Mouse (Mus musculus): Measurements from ENCODE around the gene Kcnma1. TPM values are rescaled to one million over a fixed set of nuclear protein-coding genes. Genes with fewer than 3 reads are reported as not detected.
A peak's percentile ranks its signal among the peaks of the same experiment; 100 is the strongest.

Gene Kcnma1
- polyA plus RNA-seq, 1 experiment from 2014 or later = 7.8 TPM

DNA sequence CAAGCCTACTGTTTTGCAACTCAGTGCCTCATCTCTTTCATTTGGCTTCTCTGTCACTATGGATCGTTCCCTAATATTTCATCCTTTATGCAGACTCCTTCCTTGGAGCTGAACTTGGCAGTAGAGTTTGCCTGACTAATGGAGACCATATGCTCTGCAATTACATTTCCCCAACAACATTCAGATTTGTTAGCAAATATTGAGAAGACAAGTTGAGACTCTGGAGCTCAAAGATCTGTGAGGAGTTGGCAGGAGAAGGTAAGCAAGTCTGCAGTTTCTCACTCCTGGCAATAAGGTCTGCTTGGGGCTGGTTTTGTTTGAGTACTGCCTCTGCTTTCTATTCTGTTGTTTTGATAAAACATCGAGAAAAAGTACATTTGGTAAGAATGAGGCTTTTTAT, 723.7 kb downstream of the Kcnma1 start:
- DNase-seq (ENCODE audit: low spot score) (peak; percentile 88), ATAC-seq (ENCODE audit: low read depth) (0 out of 2 replicates have a peak, but pooled peaks have one; percentile 33)
- Histone ChIP-seq H3K4me1 (ENCODE audit: control insufficient read depth, insufficient read depth, low read length) (no peaks in the 10 kb centered on the region), H3K9me3 (ENCODE audit: control insufficient read depth, low read length) (no peaks in the 10 kb centered on the region), H3K9ac (ENCODE audit: low read depth, low read length) (no peak overlapping the region), H3K4me2 (ENCODE audit: low read depth, low read length) (no peak overlapping the region), H3K36me3 (ENCODE audit: control insufficient read depth, insufficient read depth, low read length) (no peaks in the 10 kb centered on the region), H3K4me3 (ENCODE audit: low read depth, low read length) (no peak overlapping the region), H3K27me3 (replicated peaks; ENCODE audit: control insufficient read depth, insufficient read depth, low read length) (no peaks in the 10 kb centered on the region), H3K27ac (replicated peaks; ENCODE audit: low read depth, low read length) (peak overlapping the region; percentile 19; the same call in 1 of the 2 replicates)
- WGBS = 46% methylated on average over 2 of the region's 2 CpGs

DNA sequence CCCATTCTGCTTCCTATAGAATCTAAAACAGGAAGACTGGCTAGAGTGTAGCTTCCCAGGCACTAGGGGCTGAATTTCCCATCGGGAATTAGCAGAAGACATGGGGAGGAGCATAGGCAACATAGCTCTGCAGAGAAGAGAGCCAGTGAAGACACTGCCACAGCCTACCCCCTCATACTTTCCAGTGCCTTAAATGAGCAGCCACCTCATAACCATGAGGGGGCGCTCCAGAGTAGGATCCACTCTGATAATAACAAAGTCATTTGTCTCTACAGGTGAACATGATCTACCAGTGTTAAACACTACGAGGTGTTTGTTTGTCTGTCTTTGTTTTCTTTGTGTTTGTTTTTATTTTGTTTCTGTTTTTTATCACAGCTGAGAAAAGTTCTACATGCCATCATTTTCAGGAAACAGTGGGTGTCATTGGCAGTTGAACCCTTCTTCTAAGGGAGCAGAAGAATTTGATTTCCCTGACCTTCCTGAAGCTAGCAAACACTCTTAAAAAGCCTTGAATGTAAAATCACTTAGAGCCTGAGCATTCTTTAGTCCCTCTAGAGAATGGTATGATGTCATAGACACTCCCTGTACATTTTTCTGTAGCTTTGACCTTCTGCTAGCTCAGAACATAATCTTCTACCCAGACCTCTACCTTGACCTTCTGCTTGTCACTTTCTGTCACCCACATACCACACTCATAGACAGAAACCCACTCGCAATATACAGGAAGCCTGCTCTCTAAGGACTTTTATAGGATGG, 747.6 kb downstream of the Kcnma1 start:
- Histone ChIP-seq H3K9me3 (ENCODE audit: control insufficient read depth, low read length) (no peaks in the 10 kb centered on the region), H3K27me3 (replicated peaks; ENCODE audit: control insufficient read depth, insufficient read depth, low read length) (no peaks in the 10 kb centered on the region), H3K27ac (replicated peaks; ENCODE audit: low read depth, low read length) (no peak overlapping the region), H3K4me3 (ENCODE audit: low read depth, low read length) (no peak overlapping the region), H3K36me3 (ENCODE audit: control insufficient read depth, insufficient read depth, low read length) (no peaks in the 10 kb centered on the region), H3K9ac (ENCODE audit: low read depth, low read length) (no peak overlapping the region), H3K4me2 (ENCODE audit: low read depth, low read length) (no peak overlapping the region), H3K4me1 (ENCODE audit: control insufficient read depth, insufficient read depth, low read length) (no peaks in the 10 kb centered on the region)
- no peak for ATAC-seq (ENCODE audit: low read depth)
- DNase-seq (ENCODE audit: low spot score) = no peak
- WGBS = 38% methylated on average over 4 of the region's 4 CpGs

DNA sequence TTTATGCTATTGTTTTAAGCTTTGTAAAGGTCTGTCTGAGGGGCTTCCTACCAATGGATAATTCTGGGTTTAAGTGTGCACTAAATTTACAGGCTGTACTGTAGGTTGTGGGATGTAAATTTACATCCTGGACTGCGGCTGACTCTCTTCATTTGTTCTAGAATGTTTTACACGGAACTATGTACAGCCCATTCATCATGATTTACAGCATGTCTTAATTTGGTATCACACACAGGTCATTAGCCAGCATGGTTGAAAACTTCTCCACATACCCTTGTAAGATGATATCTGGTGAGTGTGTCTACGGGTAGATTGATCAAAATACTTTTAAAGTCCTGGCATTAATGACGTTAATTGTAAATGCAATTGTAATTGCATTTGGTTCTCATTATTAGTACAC, 761.1 kb downstream of the Kcnma1 start:
- whole genome bisulfite sequencing = 66% methylated on average over 4 of the region's 4 CpGs
- Histone ChIP-seq H3K27me3 (replicated peaks; ENCODE audit: control insufficient read depth, insufficient read depth, low read length) (no peaks in the 10 kb centered on the region), H3K9ac (ENCODE audit: low read depth, low read length) (no peak overlapping the region), H3K4me1 (ENCODE audit: control insufficient read depth, insufficient read depth, low read length) (no peaks in the 10 kb centered on the region), H3K36me3 (ENCODE audit: control insufficient read depth, insufficient read depth, low read length) (no peaks in the 10 kb centered on the region), H3K4me3 (ENCODE audit: low read depth, low read length) (no peak overlapping the region), H3K4me2 (ENCODE audit: low read depth, low read length) (no peak overlapping the region), H3K27ac (replicated peaks; ENCODE audit: low read depth, low read length) (no peak overlapping the region), H3K9me3 (ENCODE audit: control insufficient read depth, low read length) (no peaks in the 10 kb centered on the region)
- ATAC-seq (ENCODE audit: low read depth) (no peak), DNase-seq (ENCODE audit: low spot score) (no peak)

DNA sequence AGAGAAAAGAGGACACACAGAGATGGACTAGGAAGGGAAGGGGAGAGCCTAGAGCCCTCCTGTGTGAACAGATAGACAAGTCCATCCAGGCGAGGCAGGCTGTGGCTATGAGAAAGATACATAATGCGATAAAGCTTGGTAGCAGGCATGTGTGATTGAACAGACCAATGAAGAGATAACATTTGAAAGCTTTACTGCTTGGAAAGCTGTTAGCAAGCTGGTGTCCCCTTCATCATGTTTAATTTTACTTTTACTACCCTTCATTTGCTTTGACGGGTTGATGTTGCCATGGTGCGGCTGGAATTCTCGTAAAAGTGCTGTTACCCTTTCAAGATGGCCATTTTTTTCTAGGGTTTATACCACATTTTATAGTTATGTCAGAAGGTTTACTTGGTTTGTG, 769.8 kb downstream of the Kcnma1 start:
- WGBS = 78% methylated on average over 5 of the region's 5 CpGs
- H3K27ac ChIP-seq (replicated peaks; ENCODE audit: low read depth, low read length) = no peak overlapping the region
- ATAC-seq (ENCODE audit: low read depth) = no peak

DNA sequence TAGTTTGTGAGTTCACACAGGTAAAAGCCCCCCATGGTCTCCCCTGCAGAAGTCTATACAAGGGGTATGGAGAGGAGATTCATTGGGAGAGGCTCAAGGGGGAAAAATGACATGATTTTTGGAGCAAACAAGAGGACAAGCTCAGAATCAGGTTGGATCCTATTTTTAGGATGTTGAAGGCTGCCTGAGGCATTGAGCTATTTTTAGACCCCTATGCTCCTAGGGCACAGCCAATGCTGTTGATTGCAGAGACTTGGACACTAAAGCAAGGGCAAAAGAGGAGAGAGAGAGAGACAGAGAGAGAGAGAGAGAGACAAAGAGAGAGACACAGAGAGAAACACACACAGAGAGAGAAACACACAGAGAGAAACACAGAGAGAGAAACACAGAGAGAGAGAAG, 770.4 kb downstream of the Kcnma1 start:
- no peak for ATAC-seq (ENCODE audit: low read depth)

More for the DNA sequence above, 769.8 kb downstream of the Kcnma1 start:
- Histone ChIP-seq H3K9ac (ENCODE audit: low read depth, low read length) (no peak overlapping the region), H3K4me3 (ENCODE audit: low read depth, low read length) (no peak overlapping the region), H3K36me3 (ENCODE audit: control insufficient read depth, insufficient read depth, low read length) (no peaks in the 10 kb centered on the region), H3K9me3 (ENCODE audit: control insufficient read depth, low read length) (no peaks in the 10 kb centered on the region), H3K4me1 (ENCODE audit: control insufficient read depth, insufficient read depth, low read length) (no peaks in the 10 kb centered on the region), H3K27me3 (replicated peaks; ENCODE audit: control insufficient read depth, insufficient read depth, low read length) (no peaks in the 10 kb centered on the region), H3K4me2 (ENCODE audit: low read depth, low read length) (no peak overlapping the region)
- no peak for DNase-seq (ENCODE audit: low spot score)

More for the DNA sequence above, 770.4 kb downstream of the Kcnma1 start:
- Histone ChIP-seq H3K4me3 (ENCODE audit: low read depth, low read length) (no peak overlapping the region), H3K4me1 (ENCODE audit: control insufficient read depth, insufficient read depth, low read length) (no peaks in the 10 kb centered on the region), H3K27me3 (replicated peaks; ENCODE audit: control insufficient read depth, insufficient read depth, low read length) (no peaks in the 10 kb centered on the region), H3K9me3 (ENCODE audit: control insufficient read depth, low read length) (no peaks in the 10 kb centered on the region), H3K9ac (ENCODE audit: low read depth, low read length) (no peak overlapping the region), H3K4me2 (ENCODE audit: low read depth, low read length) (no peak overlapping the region), H3K27ac (replicated peaks; ENCODE audit: low read depth, low read length) (no peak overlapping the region), H3K36me3 (ENCODE audit: control insufficient read depth, insufficient read depth, low read length) (no peaks in the 10 kb centered on the region)
- no peak for DNase-seq (ENCODE audit: low spot score)

Other genes starting within 250 kb of the Kcnma1 start
- gene Dlg5, start 231.4 kb upstream of the Kcnma1 start, polyA plus RNA-seq (2014; fragmentation: Nextera tagmentation; extraction: Ambion mirVana) = 24.7 and 30.3 TPM in 2 replicates